Mouse (Mus musculus) common myeloid progenitor, adult 5-6 weeks (primary cell): ENCODE measurements at regions not wholly inside any gene's neighbourhood (a gene's known extent, or its start where the extent isn't known, plus 50 kb on each side); places are given as distances from the start of the nearest gene placed in this dataset.
"Not testable (repeated sequence)": the region's sequence is repeated elsewhere in the genome, so short reads cannot be mapped to it uniquely, and the experiment has no call there.

ENCODE experiments used
- ATAC-seq: replicated peaks from 2 replicates; pipeline ENCODE4 v1.8.0; 2016; ENCODE audit warnings: low read depth, mild to moderate bottlenecking, moderate TSS enrichment, inconsistent platforms; ENCODE audit not compliant: poor library complexity, severe bottlenecking

GRCm38 (mm10) chr17:6853641-6854040, 71.1 kb upstream of the Ezr start:
- ATAC-seq = no peak

GRCm38 (mm10) chr17:6852177-6852947, 69.8 kb upstream of the Ezr start:
- peak; percentile 58; the same call in 1 of the 2 replicates for ATAC-seq

- no peak for ATAC-seq
Observed at GRCm38 (mm10) chr17:6850513-6850912, 67.9 kb upstream of the Ezr start.

GRCm38 (mm10) chr17:6841781-6842465, 59.3 kb upstream of the Ezr start:
- not testable (repeated sequence) for ATAC-seq

GRCm38 (mm10) chr17:6835333-6835916, 52.8 kb upstream of the Ezr start:
- no peak for ATAC-seq
